Mouse (Mus musculus): Measurements from ENCODE around the gene Wscd2.

GRCm38 (mm10) chr5:113608511-113608910 lies 118.4 kb downstream of the Wscd2 start:
- no peak for TF ChIP-seq CTCF (conservative IDR thresholded peaks at IDR 0.05; ENCODE audit: low read length)
- no peak for TF ChIP-seq NANOG (IDR thresholded peaks at IDR 0.05; ENCODE audit: borderline replicate concordance, low read length)
